Mouse (Mus musculus) heart, adult 2 months (tissue): ENCODE measurements around the gene Wwox. TPM values are rescaled to one million over a fixed set of nuclear protein-coding genes. Genes with fewer than 3 reads are reported as not detected.

ENCODE experiments used
- DNase-seq, 2 experiments: peaks; one replicate each; pipeline ENCODE4 v3.0.0; 2021
- H3K27ac ChIP-seq: fragments of 200-600 bp; 2 replicates; pipeline ENCODE4 v1.8.1; 2022
- H3K27me3 ChIP-seq: fragments of 200-500 bp; 2 replicates; pipeline ENCODE4 v1.6.1; 2012; ENCODE audit warnings: mild to moderate bottlenecking, low read length, inconsistent platforms, mixed read lengths; ENCODE audit not compliant: control insufficient read depth, insufficient read depth
- H3K36me3 ChIP-seq: fragments of 200-500 bp; 2 replicates; pipeline ENCODE4 v1.6.1; 2012; ENCODE audit warnings: low read length, inconsistent platforms; ENCODE audit not compliant: control insufficient read depth, insufficient read depth
- H3K4me1 ChIP-seq: fragments of 200-500 bp; 2 replicates; pipeline ENCODE4 v1.6.1; 2011; ENCODE audit warnings: low read length; ENCODE audit not compliant: control insufficient read depth, insufficient read depth
- H3K4me3 ChIP-seq: fragments of 200-600 bp; 2 replicates; pipeline ENCODE4 v1.8.1; 2022
- H3K79me2 ChIP-seq: fragments of 200-500 bp; replicated peaks from 2 replicates; pipeline ENCODE4 v1.6.1; 2012; ENCODE audit warnings: mild to moderate bottlenecking, inconsistent platforms, low read length, moderate library complexity, mixed read lengths; ENCODE audit not compliant: control insufficient read depth, insufficient read depth
- H3K9ac ChIP-seq: fragments of 200-500 bp; 2 replicates; pipeline ENCODE4 v1.6.1; 2012; ENCODE audit warnings: low read depth, mild to moderate bottlenecking, control low read depth, inconsistent platforms, low read length, mixed read lengths
- CTCF ChIP-seq: fragments of 200-600 bp; IDR thresholded peaks from 2 replicates; pipeline ENCODE4 v1.8.1; 2022; ENCODE audit warnings: antibody characterized with exemption, mild to moderate bottlenecking, moderate library complexity
- EP300 ChIP-seq: fragments of 200-500 bp; IDR thresholded peaks from 2 replicates; pipeline ENCODE4 v1.6.1; 2011; ENCODE audit warnings: low read depth, low read length, control low read depth; ENCODE audit not compliant: insufficient read depth
- POLR2A ChIP-seq: fragments of 200-500 bp; IDR thresholded peaks from 2 replicates; pipeline ENCODE4 v1.6.1; 2011; ENCODE audit warnings: mild to moderate bottlenecking, low read depth, low read length, control low read depth; ENCODE audit not compliant: insufficient read depth
- WGBS: fragments of 180-500 bp; shearing (Covaris S2); methylation state at CpG from one replicate; pipeline ENCODE4 v1.1.7; 2018; 5-methylcytosine and 5-hydroxymethylcytosine counted together
- intact Hi-C: fragments of 180-260 bp; cut with DNase I; formaldehyde crosslinking; loops from one replicate; pipeline ENCODE4 v1.15.1; 2025
- polyA plus RNA-seq: library from polyadenylated mRNA; depleted of rRNA; stranded (reverse); fragments of >200 nt; gene quantifications from 2 replicates; pipeline ENCODE4 v1.2.3, GENCODE M21; 2012
- total RNA-seq, 2 experiments: library from RNA; stranded (reverse); gene quantifications; 2 replicates each; pipeline ENCODE4 v1.2.3; 2021

The Wwox gene
- total and polyA plus RNA-seq, 3 experiments: 3.3 to 4.6 (median 4.6) TPM

DNA sequence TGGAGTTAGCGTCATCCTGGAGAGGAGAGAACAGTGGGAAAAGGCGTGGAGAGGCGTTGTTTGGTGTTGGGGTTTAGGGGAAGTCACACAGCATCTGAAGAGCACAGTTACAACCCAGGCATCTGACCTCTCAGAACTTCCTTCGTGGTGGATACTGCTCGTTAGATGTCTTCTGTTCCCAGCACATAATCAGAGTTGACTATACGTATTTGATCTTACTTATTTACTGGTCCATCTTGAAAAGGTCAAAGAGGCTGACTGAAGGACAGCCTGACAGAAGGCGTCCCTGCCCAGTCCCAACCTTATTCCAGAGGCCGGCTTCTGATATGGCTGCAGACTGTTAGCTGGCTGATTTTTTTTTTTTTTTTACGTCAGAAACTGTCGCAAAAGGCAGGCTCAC lies 90.1 kb downstream of the Wwox start:
- no peak overlapping the region for H3K4me3 ChIP-seq
- no peak for TF ChIP-seq POLR2A
- no peak for TF ChIP-seq EP300
- no peak for TF ChIP-seq CTCF
- no peaks in the 10 kb centered on the region for H3K36me3 ChIP-seq
- 82% methylated on average over 10 of the region's 10 CpGs for WGBS
- no peak overlapping the region for H3K9ac ChIP-seq
- DNase-seq: no peak
- no peaks in the 10 kb centered on the region for H3K79me2 ChIP-seq
- no peaks in the 10 kb centered on the region for H3K4me1 ChIP-seq
- no peak overlapping the region for H3K27ac ChIP-seq
- intact Hi-C loops: no loop called here
- H3K27me3 ChIP-seq: 0 out of 2 replicates have a peak, but pooled peaks cover 1% of the 10 kb centered on the region

DNA sequence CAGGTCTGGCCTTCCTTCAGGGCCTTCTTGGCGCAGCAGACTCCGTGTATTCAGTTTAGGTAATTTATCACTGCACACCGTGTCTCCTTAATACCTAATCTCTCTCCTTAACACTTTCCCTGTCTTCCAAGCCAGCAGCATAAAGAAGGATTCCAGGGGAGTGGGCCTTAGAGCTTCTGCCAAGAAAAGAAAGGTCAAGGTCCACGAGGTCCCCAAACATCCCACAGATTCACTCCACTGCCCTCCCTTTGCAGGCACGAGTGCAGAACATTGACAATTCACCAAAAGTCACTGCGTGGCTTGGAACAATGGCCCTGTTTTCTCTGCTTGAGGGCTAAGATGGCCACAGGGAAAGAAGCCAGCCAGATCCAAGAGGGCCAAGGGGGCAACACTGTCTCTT lies 96.7 kb downstream of the Wwox start:
- TF ChIP-seq POLR2A (no peak), EP300 (no peak), CTCF (no peak)
- 0 out of 2 replicates have a peak, but pooled peaks cover 1% of the 10 kb centered on the region for H3K27me3 ChIP-seq

DNA sequence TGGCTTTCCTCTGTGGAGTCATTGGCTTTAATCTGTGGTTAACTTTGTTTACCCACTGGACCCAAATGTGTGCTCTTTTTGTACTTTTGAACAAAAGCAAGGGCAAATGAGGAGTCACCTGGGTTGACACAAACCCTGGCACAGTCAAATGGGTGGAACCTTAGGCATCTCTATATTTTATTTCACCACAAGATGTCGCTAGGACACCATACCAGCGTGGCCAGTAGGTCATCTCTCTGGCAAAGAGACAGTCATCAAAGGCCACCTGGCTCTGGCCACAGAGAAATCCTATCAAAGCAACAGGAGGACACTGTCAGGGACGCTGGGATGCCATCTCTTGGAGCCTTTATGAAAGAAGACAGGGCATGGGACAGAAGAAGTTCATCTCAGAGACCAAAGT lies 101.7 kb downstream of the Wwox start:
- Histone ChIP-seq H3K36me3 (no peaks in the 10 kb centered on the region), H3K9ac (no peak overlapping the region), H3K27me3 (no peaks in the 10 kb centered on the region), H3K79me2 (no peaks in the 10 kb centered on the region), H3K27ac (no peak overlapping the region), H3K4me3 (no peak overlapping the region), H3K4me1 (no peaks in the 10 kb centered on the region)
- TF ChIP-seq CTCF (peak; percentile 88), POLR2A (no peak), EP300 (0 out of 2 replicates have a peak, but pooled peaks have one; percentile 53)
- DNase-seq: peak; percentile 24 to 26
- intact Hi-C loops: loop anchor here (1.0 to 5.0 kb wide), 5 partner anchors 89 to 1168 kb away; no protein-coding TSS in a partner anchor
- 11% methylated on average over 3 of the region's 3 CpGs for WGBS

More for the DNA sequence above, 96.7 kb downstream of the Wwox start:
- Histone ChIP-seq H3K4me1 (no peaks in the 10 kb centered on the region), H3K9ac (no peak overlapping the region), H3K4me3 (no peak overlapping the region), H3K27ac (no peak overlapping the region), H3K79me2 (no peaks in the 10 kb centered on the region), H3K36me3 (no peaks in the 10 kb centered on the region)
- 82% methylated on average over 6 of the region's 6 CpGs for WGBS
- intact Hi-C loops: no loop called here
- no peak for DNase-seq

DNA sequence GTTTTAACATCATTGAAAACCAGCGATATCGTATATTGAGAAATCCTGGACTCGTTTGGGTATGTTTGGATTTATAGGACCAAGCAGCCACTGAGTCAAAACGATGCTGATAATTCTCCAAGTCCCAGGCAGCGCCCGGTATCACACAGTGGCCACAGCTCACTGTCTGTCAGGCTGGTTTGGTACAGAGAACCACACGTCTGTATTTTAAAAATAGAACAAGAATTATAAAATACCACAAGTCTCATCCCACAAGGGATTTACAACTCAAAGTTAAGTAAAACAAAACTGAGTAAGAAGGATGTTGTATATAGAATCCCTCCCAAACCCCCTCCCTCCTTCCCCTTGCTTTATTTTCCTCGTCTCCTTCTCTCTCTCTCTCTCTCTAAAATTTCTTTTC lies 108.9 kb downstream of the Wwox start:
- Histone ChIP-seq H3K4me3 (no peak overlapping the region), H3K79me2 (no peaks in the 10 kb centered on the region), H3K36me3 (no peaks in the 10 kb centered on the region), H3K4me1 (no peaks in the 10 kb centered on the region; the same call in 1 of the 2 replicates), H3K27me3 (no peaks in the 10 kb centered on the region), H3K27ac (no peak overlapping the region), H3K9ac (no peak overlapping the region)
- DNase-seq: no peak
- intact Hi-C loops: no loop called here
- no peak for TF ChIP-seq EP300
- TF ChIP-seq CTCF: no peak
- TF ChIP-seq POLR2A: no peak
- WGBS: 69% methylated on average over 8 of the region's 8 CpGs

DNA sequence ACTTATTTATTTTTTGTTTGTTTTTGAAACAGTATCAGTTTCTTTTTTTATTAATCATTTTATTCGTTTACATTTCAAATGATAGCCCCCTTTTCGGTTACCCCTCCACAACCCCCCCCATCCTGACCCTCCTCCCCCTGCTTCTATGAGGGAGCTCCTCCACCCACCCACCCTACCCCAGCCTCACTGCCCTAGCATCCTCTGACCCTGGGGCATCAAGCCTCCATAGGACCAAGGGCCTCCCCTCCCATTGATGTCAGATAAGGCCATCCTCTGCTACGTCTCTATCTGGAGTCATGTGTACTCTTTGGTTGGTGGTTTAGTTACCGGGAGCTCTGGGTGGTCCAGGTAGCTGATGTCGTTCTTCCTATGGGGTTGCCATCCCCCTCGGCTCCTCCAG lies 109.4 kb downstream of the Wwox start:
- TF ChIP-seq EP300: no peak
- no peak for TF ChIP-seq CTCF
- no peak for TF ChIP-seq POLR2A
- H3K27ac ChIP-seq: no peak overlapping the region
- no peaks in the 10 kb centered on the region for H3K79me2 ChIP-seq
- H3K4me1 ChIP-seq: no peaks in the 10 kb centered on the region; the same call in 1 of the 2 replicates
- no peak overlapping the region for H3K4me3 ChIP-seq
- H3K27me3 ChIP-seq: no peaks in the 10 kb centered on the region
- 80% methylated on average over 6 of the region's 6 CpGs for WGBS
- intact Hi-C loops: no loop called here
- H3K9ac ChIP-seq: no peak overlapping the region
- no peaks in the 10 kb centered on the region for H3K36me3 ChIP-seq
- no peak for DNase-seq

- TF ChIP-seq CTCF (peak; percentile 34), POLR2A (no peak)
- H3K4me1 ChIP-seq: no peaks in the 10 kb centered on the region; the same call in 1 of the 2 replicates
- H3K79me2 ChIP-seq: no peaks in the 10 kb centered on the region
- intact Hi-C loops: no loop called here
- no peaks in the 10 kb centered on the region for H3K27me3 ChIP-seq
- 85% methylated on average over 7 of the region's 7 CpGs for WGBS
- H3K27ac ChIP-seq: no peak overlapping the region
- H3K9ac ChIP-seq: no peak overlapping the region
- no peak overlapping the region for H3K4me3 ChIP-seq
- DNase-seq: no peak
- H3K36me3 ChIP-seq: no peaks in the 10 kb centered on the region
Measured at GRCm38 (mm10) chr8:114550029-114550428, 110.6 kb downstream of the Wwox start.
